ENCODE assay signal across 20 mouse cellular contexts in genomic region chr17:66516953-66517352, GRCm38 (mm10). TPM values are rescaled to one million over a fixed set of nuclear protein-coding genes. Genes with fewer than 3 reads are reported as not detected.
DNase-seq lines count a peak whose midpoint lies in the region; ATAC-seq and TF ChIP-seq lines count a peak whose summit lies in the region.
"Had no signal": no experiment of that assay in that cellular context is flagged by ENCODE, and none has a peak within 500 bp of the region (broad histone marks: within the 10 kb centered on the region; RNA-seq: fewer than 3 reads in every experiment).

No protein-coding gene starts in this region.

- no peak overlapping the region for H3K27ac ChIP-seq in hindbrain, embryonic 13.5 days
- no peak overlapping the region for H3K27ac ChIP-seq in hindbrain, postnatal 0 days
- no peak overlapping the region for H3K27ac ChIP-seq in midbrain, postnatal 0 days (ENCODE audit: low read depth, low read length)
- no peak overlapping the region for H3K27ac ChIP-seq in midbrain, embryonic 10.5 days (replicated peaks)
- H3K27ac ChIP-seq: embryonic facial prominence, embryonic 12.5 days; forebrain, embryonic 13.5 days; heart, embryonic 13.5 days; left cerebral cortex, adult 2 months; liver, embryonic 12.5 days; lung, embryonic 15.5 days; neural tube, embryonic 13.5 days had no signal

- no peaks in the 10 kb centered on the region for H3K27me3 ChIP-seq in hindbrain, embryonic 13.5 days
- no peaks in the 10 kb centered on the region for H3K27me3 ChIP-seq in hindbrain, postnatal 0 days (ENCODE audit: insufficient read depth, low read length)
- H3K27me3 ChIP-seq in midbrain, postnatal 0 days (ENCODE audit: insufficient read depth, low read length): no peaks in the 10 kb centered on the region
- H3K27me3 ChIP-seq in midbrain, embryonic 10.5 days (ENCODE audit: low read depth, poor library complexity, severe bottlenecking): no peaks in the 10 kb centered on the region
- no peaks in the 10 kb centered on the region for H3K27me3 ChIP-seq in myocyte (ENCODE audit: control insufficient read depth, insufficient read depth, insufficient read length)
- H3K27me3 ChIP-seq: embryonic facial prominence, embryonic 12.5 days; forebrain, embryonic 13.5 days; heart, embryonic 13.5 days; liver, embryonic 12.5 days; lung, embryonic 15.5 days; neural tube, embryonic 13.5 days had no signal

- intact Hi-C loops in heart, postnatal 10 days (cut with DNase I): no loop called here

- WGBS in hindbrain, embryonic 13.5 days: 84% methylated on average over 4 of the region's 4 CpGs
- WGBS in hindbrain, postnatal 0 days: 74% methylated on average over 4 of the region's 4 CpGs
- 83% methylated on average over 4 of the region's 4 CpGs for WGBS in midbrain, postnatal 0 days
- 89% methylated on average over 4 of the region's 4 CpGs for WGBS in midbrain, embryonic 10.5 days

- H3K79me2 ChIP-seq in myocyte (ENCODE audit: control insufficient read depth, insufficient read depth): peaks cover 66% of the 10 kb centered on the region

- H3K4me3 ChIP-seq in hindbrain, embryonic 13.5 days: no peak overlapping the region
- H3K4me3 ChIP-seq in hindbrain, postnatal 0 days (ENCODE audit: low read length): no peak overlapping the region
- H3K4me3 ChIP-seq in midbrain, postnatal 0 days (ENCODE audit: low read depth, low read length): no peak overlapping the region
- H3K4me3 ChIP-seq in midbrain, embryonic 10.5 days: no peak overlapping the region
- H3K4me3 ChIP-seq in myocyte: no peak overlapping the region
- H3K4me3 ChIP-seq: embryonic facial prominence, embryonic 12.5 days; erythroblast, embryonic 14.5 days; forebrain, embryonic 13.5 days; heart, embryonic 13.5 days; liver, embryonic 12.5 days; lung, embryonic 15.5 days had no signal

- H3ac ChIP-seq in myocyte (ENCODE audit: control insufficient read depth, insufficient read length): no peak overlapping the region

- peaks cover 17% of the 10 kb centered on the region for H3K36me3 ChIP-seq in hindbrain, embryonic 13.5 days
- no peaks in the 10 kb centered on the region for H3K36me3 ChIP-seq in hindbrain, postnatal 0 days (ENCODE audit: insufficient read depth, low read length)
- H3K36me3 ChIP-seq in midbrain, postnatal 0 days (ENCODE audit: insufficient read depth, low read length): peaks cover 7% of the 10 kb centered on the region; the same call in 1 of the 2 replicates
- H3K36me3 ChIP-seq in midbrain, embryonic 10.5 days: peaks cover 29% of the 10 kb centered on the region
- peaks cover 7% of the 10 kb centered on the region for H3K36me3 ChIP-seq in myocyte (ENCODE audit: control insufficient read depth, insufficient read depth)
- H3K36me3 ChIP-seq: lung, embryonic 15.5 days had no signal

- DNase-seq in hindbrain, postnatal 0 days (ENCODE audit: low spot score): no peak
- no peak for DNase-seq in midbrain, postnatal 0 days (ENCODE audit: low spot score)
- DNase-seq in midbrain, embryonic 10.5 days (ENCODE audit: low spot score): no peak
- DNase-seq in thymus, postnatal 36 days: peak; percentile 21 to 43
- DNase-seq in heart, postnatal 10 days: no peak
- DNase-seq in frontal cortex, postnatal 36 days (ENCODE audit: low spot score in 2 of 2): no peak
- DNase-seq: heart, postnatal 36 days; kidney, adult 9 months; kidney, postnatal 25 days had no signal

- ATAC-seq in hindbrain, embryonic 13.5 days (ENCODE audit: low FRiP score): no peak
- no peak for ATAC-seq in hindbrain, postnatal 0 days
- no peak for ATAC-seq in midbrain, postnatal 0 days (ENCODE audit: low FRiP score)
- ATAC-seq: forebrain, embryonic 13.5 days; liver, embryonic 12.5 days had no signal

- no peak for TF ChIP-seq CTCF in hindbrain, postnatal 0 days (IDR thresholded peaks at IDR 0.05; ENCODE audit: low read depth)
- TF ChIP-seq CTCF in midbrain, postnatal 0 days (IDR thresholded peaks at IDR 0.05): no peak

- H3K9ac ChIP-seq in hindbrain, embryonic 13.5 days: 0 out of 2 replicates have a peak overlapping the region, but pooled peaks have one; percentile 6
- no peak overlapping the region for H3K9ac ChIP-seq in hindbrain, postnatal 0 days (replicated peaks; ENCODE audit: low read length)
- H3K9ac ChIP-seq in midbrain, postnatal 0 days (replicated peaks; ENCODE audit: low read length, poor library complexity, severe bottlenecking): no peak overlapping the region
- H3K9ac ChIP-seq: embryonic facial prominence, embryonic 12.5 days; forebrain, embryonic 13.5 days; heart, embryonic 13.5 days; liver, embryonic 12.5 days; lung, embryonic 15.5 days; neural tube, embryonic 13.5 days had no signal

- H3K9me3 ChIP-seq in hindbrain, embryonic 13.5 days: no peaks in the 10 kb centered on the region
- H3K9me3 ChIP-seq in hindbrain, postnatal 0 days (ENCODE audit: low read length): no peaks in the 10 kb centered on the region
- H3K9me3 ChIP-seq in midbrain, postnatal 0 days (ENCODE audit: low read length): no peaks in the 10 kb centered on the region
- H3K9me3 ChIP-seq in midbrain, embryonic 10.5 days (replicated peaks): no peaks in the 10 kb centered on the region
- H3K9me3 ChIP-seq: embryonic facial prominence, embryonic 12.5 days; forebrain, embryonic 13.5 days; heart, embryonic 13.5 days; liver, embryonic 12.5 days; lung, embryonic 15.5 days; neural tube, embryonic 13.5 days had no signal

- TF ChIP-seq POLR2A in myocyte (IDR thresholded peaks at IDR 0.05; ENCODE audit: insufficient read length, low read depth): no peak

- no peak overlapping the region for H3K4me2 ChIP-seq in hindbrain, embryonic 13.5 days
- no peak overlapping the region for H3K4me2 ChIP-seq in hindbrain, postnatal 0 days (ENCODE audit: low read depth, low read length)
- 0 out of 2 replicates have a peak overlapping the region, but pooled peaks have one; percentile 4 for H3K4me2 ChIP-seq in midbrain, postnatal 0 days (ENCODE audit: low read depth, low read length, poor library complexity, severe bottlenecking)
- H3K4me2 ChIP-seq in myocyte (ENCODE audit: low read depth): peak overlapping the region; percentile 72
- H3K4me2 ChIP-seq: embryonic facial prominence, embryonic 12.5 days; forebrain, embryonic 13.5 days; heart, embryonic 13.5 days; midbrain, embryonic 11.5 days had no signal

- peaks cover 30% of the 10 kb centered on the region for H3K4me1 ChIP-seq in hindbrain, embryonic 13.5 days (replicated peaks)
- peaks cover 7% of the 10 kb centered on the region; the same call in 1 of the 2 replicates for H3K4me1 ChIP-seq in hindbrain, postnatal 0 days (ENCODE audit: insufficient read depth, low read length)
- H3K4me1 ChIP-seq in midbrain, postnatal 0 days (ENCODE audit: insufficient read depth, low read length): 0 out of 2 replicates have a peak, but pooled peaks cover 3% of the 10 kb centered on the region
- H3K4me1 ChIP-seq in midbrain, embryonic 10.5 days: peaks cover 20% of the 10 kb centered on the region

TF ChIP-seq in myocyte, 11 proteins besides CTCF, POLR2A, EP300 and RAD21:
- peak; percentile 41 for TF ChIP-seq TCF3 (IDR thresholded peaks at IDR 0.05; ENCODE audit: insufficient read length, low read depth)
- no peak for TF ChIP-seq SRF (IDR thresholded peaks at IDR 0.05; ENCODE audit: control insufficient read depth, insufficient read length, low read depth)
- no peak for TF ChIP-seq REST (IDR thresholded peaks at IDR 0.05; ENCODE audit: insufficient read depth, insufficient read length)
- no peak for TF ChIP-seq CEBPB (IDR thresholded peaks at IDR 0.05; ENCODE audit: insufficient read depth, poor library complexity, severe bottlenecking)
- TF ChIP-seq MAX (IDR thresholded peaks at IDR 0.05; ENCODE audit: low read depth): no peak
- TF ChIP-seq TCF12 (IDR thresholded peaks at IDR 0.05; ENCODE audit: insufficient read depth, poor library complexity, severe bottlenecking): peak; percentile 33
- peak; percentile 14 to 93 (median 75) for TF ChIP-seq MYOG (IDR thresholded peaks at IDR 0.05; ENCODE audit: control insufficient read depth in 1 of 3, insufficient read depth in 1 of 3, insufficient read length in 2 of 3, low read depth in 2 of 3)
- TF ChIP-seq E2F4 (IDR thresholded peaks at IDR 0.05; ENCODE audit: insufficient read depth): no peak
- TF ChIP-seq MYOD1 (IDR thresholded peaks at IDR 0.05; ENCODE audit: control insufficient read depth in 1 of 3, insufficient read length in 2 of 3, low read depth in 2 of 3): peak; percentile 37 to 91 (median 77)
- TF ChIP-seq POLR2AphosphoS2 (IDR thresholded peaks at IDR 0.05; ENCODE audit: insufficient read length, low read depth): no peak
- no peak for TF ChIP-seq USF1 (IDR thresholded peaks at IDR 0.05; ENCODE audit: low read depth)
TF ChIP-seq in myocyte: peak in this region for 4.

RNA-seq across cellular contexts. Expression of gene Rab12, which starts 2.6 kb away (rescaled TPM):
- polyA plus RNA-seq in hindbrain, embryonic 13.5 days (2015; fragmentation: Nextera tagmentation; extraction: Ambion mirVana): 60.7 and 66.5 TPM in 2 replicates
- total RNA-seq in hindbrain, postnatal 0 days (2014; rRNA removed): 67.0 and 69.3 TPM in 2 replicates
- 86.6 and 88.6 TPM in 2 replicates for polyA plus RNA-seq in hindbrain, postnatal 0 days (2015; fragmentation: Nextera tagmentation; extraction: Ambion mirVana)
- 102 and 112 TPM in 2 replicates for total RNA-seq in midbrain, postnatal 0 days (2014; rRNA removed)
- 90.5 and 95.3 TPM in 2 replicates for polyA plus RNA-seq in midbrain, postnatal 0 days (2015; fragmentation: Nextera tagmentation; extraction: Ambion mirVana)
- 24.6 and 31.4 TPM in 2 replicates for polyA plus RNA-seq in midbrain, embryonic 10.5 days (2016; fragmentation: Nextera tagmentation; extraction: Ambion mirVana)
- polyA plus RNA-seq in myocyte (2012; fragmentation: generic; extraction: Trizol): 46.9 TPM
- 100 to 1,000 TPM; 139 to 142 TPM for total RNA-seq in heart, postnatal 10 days (2021)

Comparison
In these comparisons a context has a peak if more than half of its experiments do, and no peak if none do; other contexts are left out.
1. H3K4me2 ChIP-seq: peak in midbrain, postnatal 0 days (single experiment) and myocyte (single experiment); none in hindbrain, embryonic 13.5 days (single experiment) and hindbrain, postnatal 0 days (single experiment).
2. DNase-seq: peak in thymus, postnatal 36 days (2 of 2); none in hindbrain, postnatal 0 days (single experiment), midbrain, postnatal 0 days (single experiment), midbrain, embryonic 10.5 days (single experiment), heart, postnatal 10 days (0 of 2) and frontal cortex, postnatal 36 days (0 of 2).